Mouse (Mus musculus) MEL (cell line): ENCODE data around the gene Slc43a1.

Source experiments
- E2F4 ChIP-seq: IDR thresholded peaks from 2 replicates; pipeline ENCODE4 v1.6.1; 2011; ENCODE audit warnings: low read depth, low read length, improper control_type of control experiment, borderline replicate concordance
- ZNF384 ChIP-seq: IDR thresholded peaks from 2 replicates; pipeline ENCODE4 v1.6.1; 2012; ENCODE audit warnings: low read depth, mild to moderate bottlenecking, inconsistent platforms, low read length, improper control_type of control experiment

DNA sequence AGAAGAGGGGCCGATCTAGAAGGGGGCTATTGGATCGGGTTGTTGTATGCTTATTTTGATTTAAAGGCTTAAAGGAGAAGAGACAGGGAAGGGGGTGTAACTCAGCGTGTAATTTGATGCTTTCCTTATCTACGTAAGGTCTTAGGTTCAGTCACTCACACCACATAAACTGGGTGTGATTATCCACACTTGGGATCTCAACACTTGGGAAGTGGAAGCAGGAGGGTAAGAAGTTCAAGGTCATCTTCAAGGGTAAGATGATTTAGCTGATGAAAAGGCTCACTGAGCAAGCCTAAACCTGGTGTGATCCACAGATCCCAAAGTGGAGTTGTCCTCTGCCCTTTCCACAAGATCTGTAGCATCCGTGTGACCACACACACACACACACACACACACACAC, 32.1 kb upstream of the Slc43a1 start:
- TF ChIP-seq ZNF384 (no peak), E2F4 (no peak)
